Mouse (Mus musculus) ES-Bruce4 (cell line): ENCODE data around the gene Poc1b.

Experiments
- CTCF ChIP-seq: IDR thresholded peaks from one replicate; pipeline ENCODE4 v1.8.1; 2011; ENCODE audit warnings: low read depth, low read length
- EP300 ChIP-seq: IDR thresholded peaks from 2 replicates; pipeline ENCODE4 v1.6.1; 2011; ENCODE audit warnings: low read depth, low read length; ENCODE audit not compliant: insufficient read depth
- POLR2A ChIP-seq: IDR thresholded peaks from one replicate; pipeline ENCODE4 v1.8.1; 2011; ENCODE audit warnings: low read length; ENCODE audit not compliant: insufficient read depth

- TF ChIP-seq POLR2A: no peak
- no peak for TF ChIP-seq EP300
- no peak for TF ChIP-seq CTCF
These were observed 70.1 kb downstream of the Poc1b start for GRCm38 (mm10) chr10:99176911-99177310.
